Mouse (Mus musculus) liver, adult 2 months (tissue): ENCODE measurements around the gene Batf.

Experiments
- CTCF ChIP-seq: fragments of 200-500 bp; IDR thresholded peaks from 2 replicates; pipeline ENCODE4 v1.5.1; 2011; ENCODE audit warnings: low read depth, low read length, control low read depth
- POLR2A ChIP-seq: fragments of 200-500 bp; IDR thresholded peaks from 2 replicates; pipeline ENCODE4 v1.6.1; 2011; ENCODE audit warnings: low read length, control low read depth; ENCODE audit not compliant: insufficient read depth; ENCODE audit errors: extremely low read depth

DNA sequence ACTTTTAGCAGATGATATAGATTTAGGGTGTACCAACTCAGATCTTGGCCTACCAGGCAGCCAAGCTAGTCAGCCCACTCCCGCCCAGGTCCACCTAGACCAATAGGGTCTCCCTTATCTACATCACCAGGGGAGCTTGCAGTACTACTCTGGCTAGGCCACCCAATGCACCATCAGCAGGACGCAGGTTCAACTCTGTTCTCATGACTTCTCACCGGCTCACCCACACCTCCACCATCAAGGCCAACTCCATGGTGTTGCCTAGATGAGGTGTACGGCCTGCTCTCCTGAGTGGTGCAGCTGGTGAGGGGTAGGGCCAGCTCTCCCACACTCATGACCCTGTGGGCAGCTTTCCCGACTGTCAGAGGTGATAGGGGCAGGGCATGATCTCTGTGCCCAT lies 27.7 kb downstream of the Batf start:
- no peak for TF ChIP-seq POLR2A
- TF ChIP-seq CTCF, result no peak
